8 mouse cellular contexts compared by ENCODE assay signal in genomic region chr17:36957999-36958743, GRCm38 (mm10). TPM values are rescaled to one million over a fixed set of nuclear protein-coding genes. Genes with fewer than 3 reads are reported as not detected.
A peak's percentile ranks its signal among the peaks of the same experiment; 100 is the strongest.
DNase-seq lines count a peak whose midpoint lies in the region; ATAC-seq lines count a peak whose summit lies in the region.

Gene Znrd1, minus strand, starts transcription at chr17:36958559.
Gene Znrd1as, plus strand, starts transcription at chr17:36958592.

- intact Hi-C loops in gastrocnemius, postnatal 14 days (cut with DNase I; ENCODE audit: low total_unique reads) = no loop called here
- intact Hi-C loops in left cerebral cortex, postnatal 10 days (cut with DNase I) = loop anchor here (5.0 kb wide), 1 partner anchor 44 kb away; the partner anchor contains the start of gene Zfp57

- DNase-seq in adrenal gland, adult (ENCODE audit: inconsistent age in 2 of 2, low spot score in 1 of 2) = peak; percentile 95 to 98
- DNase-seq in embryo, embryonic 10.5 days (ENCODE audit: low spot score) = peak; percentile 99
- peak; percentile 92 for DNase-seq in gastrocnemius, postnatal 14 days
- peak; percentile 95 to 97 for DNase-seq in left cerebral cortex, postnatal 10 days (ENCODE audit: extremely low spot score in 1 of 2, low spot score in 2 of 2)
- peak; percentile 94 for DNase-seq in right cerebral cortex, postnatal 25 days
- DNase-seq in urinary bladder, postnatal 4 days (ENCODE audit: low spot score in 2 of 2) = peak; percentile 90 to 92

- ATAC-seq in inflammation-experienced regulatory T-cells, adult 6 months = peak; percentile 98
- peak; percentile 97 for ATAC-seq in megakaryocyte-erythroid progenitor cell, adult 5-6 weeks (replicated peaks; ENCODE audit: low FRiP score, low TSS enrichment, poor library complexity, severe bottlenecking)

RNA-seq across cellular contexts. Expression of gene Znrd1, which starts in this region (rescaled TPM):
- 10 to 100 TPM; 15.6 to 17.3 TPM for total RNA-seq in gastrocnemius, postnatal 14 days (2021)
- 10 to 100 TPM; 71.2 to 90.2 (median 83.7) TPM for polyA plus RNA-seq in inflammation-experienced regulatory T-cells, adult 6 months (2017; shearing (Covaris generic))
- 10 to 100 TPM; 25.3 to 27.8 TPM for total RNA-seq in left cerebral cortex, postnatal 10 days (2021)
- 47.7 and 94.1 TPM in 2 replicates for total RNA-seq in megakaryocyte-erythroid progenitor cell, adult 5-6 weeks (2014; fragmentation: Nextera tagmentation)
- 17.7 and 35.3 TPM in 2 replicates for total RNA-seq in megakaryocyte-erythroid progenitor cell, adult 5-6 weeks (2017)

RNA-seq across cellular contexts. Expression of gene Znrd1as, which starts in this region (rescaled TPM):
- 10 to 100 TPM in 1 of 2 experiments, 1 to 10 TPM in 1; 9.3 to 11.4 TPM for total RNA-seq in gastrocnemius, postnatal 14 days (2021)
- 1 to 10 TPM; 2.7 to 8.0 (median 8.0) TPM for polyA plus RNA-seq in inflammation-experienced regulatory T-cells, adult 6 months (2017; shearing (Covaris generic))
- total RNA-seq in left cerebral cortex, postnatal 10 days (2021) = 1 to 10 TPM; 2.8 to 3.5 TPM
- 1.4 and 13.1 TPM in 2 replicates for total RNA-seq in megakaryocyte-erythroid progenitor cell, adult 5-6 weeks (2014; fragmentation: Nextera tagmentation)
- total RNA-seq in megakaryocyte-erythroid progenitor cell, adult 5-6 weeks (2017) = 11.4 and 23.7 TPM in 2 replicates

Comparison
In these comparisons a context has a peak if more than half of its experiments do, and no peak if none do; other contexts are left out.
1. Peak in every context shown above with its lines: DNase-seq and ATAC-seq.